Mouse (Mus musculus): Measurements from ENCODE around the gene Cdc73. TPM values are rescaled to one million over a fixed set of nuclear protein-coding genes. Genes with fewer than 3 reads are reported as not detected.
A peak's percentile ranks its signal among the peaks of the same experiment; 100 is the strongest.
"Not testable (repeated sequence)": the region's sequence is repeated elsewhere in the genome, so short reads cannot be mapped to it uniquely, and the experiment has no call there.

The Cdc73 gene
- polyA plus RNA-seq, 1 experiment from 2014 or later: 17.9 TPM

- WGBS: 88% methylated on average over 5 of the region's 5 CpGs
- Histone ChIP-seq H3K4me3 (replicated peaks) (no peak overlapping the region), H3K27me3 (replicated peaks) (no peaks in the 10 kb centered on the region), H3K4me1 (no peaks in the 10 kb centered on the region), H3K9ac (replicated peaks) (no peak overlapping the region), H3K36me3 (no peaks in the 10 kb centered on the region), H3K9me3 (replicated peaks) (no peaks in the 10 kb centered on the region), H3K4me2 (no peak overlapping the region), H3K27ac (replicated peaks) (no peak overlapping the region)
- no peak for ATAC-seq (ENCODE audit: low FRiP score)
Observed at GRCm38 (mm10) chr1:143724456-143725064, 21.9 kb upstream of the Cdc73 start.

- not testable (repeated sequence) for H3K4me3 ChIP-seq (replicated peaks); ATAC-seq (ENCODE audit: low FRiP score); H3K27ac ChIP-seq (replicated peaks); H3K9ac ChIP-seq (replicated peaks); H3K36me3 ChIP-seq; H3K27me3 ChIP-seq (replicated peaks); H3K9me3 ChIP-seq (replicated peaks); H3K4me1 ChIP-seq; H3K4me2 ChIP-seq
- WGBS: no CpG with 5 or more reads among the region's 2 CpGs
Observed at GRCm38 (mm10) chr1:143716038-143716437, 13.3 kb upstream of the Cdc73 start, which contains the start of gene Glrx2. TSS of gene Glrx2 (plus strand) at chr1:143716338.

GRCm38 (mm10) chr1:143710627-143710976, 7.9 kb upstream of the Cdc73 start:
- Histone ChIP-seq H3K4me3 (replicated peaks) (no peak overlapping the region), H3K27ac (replicated peaks) (no peak overlapping the region), H3K4me1 (no peaks in the 10 kb centered on the region), H3K36me3 (no peaks in the 10 kb centered on the region), H3K9me3 (replicated peaks) (no peaks in the 10 kb centered on the region), H3K4me2 (no peak overlapping the region), H3K9ac (replicated peaks) (no peak overlapping the region), H3K27me3 (replicated peaks) (no peaks in the 10 kb centered on the region)
- 88% methylated on average over 5 of the region's 5 CpGs for WGBS
- ATAC-seq (ENCODE audit: low FRiP score): no peak

- Histone ChIP-seq H3K4me1 (no peaks in the 10 kb centered on the region), H3K27me3 (replicated peaks) (no peaks in the 10 kb centered on the region), H3K36me3 (no peaks in the 10 kb centered on the region), H3K9ac (replicated peaks) (no peak overlapping the region), H3K4me2 (no peak overlapping the region), H3K9me3 (replicated peaks) (no peaks in the 10 kb centered on the region), H3K4me3 (replicated peaks) (no peak overlapping the region), H3K27ac (replicated peaks) (no peak overlapping the region)
- 48% methylated on average over 7 of the region's 7 CpGs for WGBS
- ATAC-seq (ENCODE audit: low FRiP score): no peak
Observed at GRCm38 (mm10) chr1:143709966-143710626, 7.4 kb upstream of the Cdc73 start.

GRCm38 (mm10) chr1:143708361-143708760, 5.7 kb upstream of the Cdc73 start:
- WGBS: 85% methylated on average over 6 of the region's 6 CpGs
- no peak for ATAC-seq (ENCODE audit: low FRiP score)
- no peak overlapping the region for H3K9ac ChIP-seq (replicated peaks)
- H3K36me3 ChIP-seq: no peaks in the 10 kb centered on the region
- no peaks in the 10 kb centered on the region for H3K27me3 ChIP-seq (replicated peaks)
- no peaks in the 10 kb centered on the region for H3K9me3 ChIP-seq (replicated peaks)
- H3K4me1 ChIP-seq: peaks cover 2% of the 10 kb centered on the region
- no peak overlapping the region for H3K4me3 ChIP-seq (replicated peaks)
- H3K27ac ChIP-seq (replicated peaks): no peak overlapping the region
- no peak overlapping the region for H3K4me2 ChIP-seq

GRCm38 (mm10) chr1:143707006-143707405, 4.3 kb upstream of the Cdc73 start:
- H3K9ac ChIP-seq (replicated peaks): no peak overlapping the region
- no peak overlapping the region for H3K4me3 ChIP-seq (replicated peaks)
- no peaks in the 10 kb centered on the region for H3K9me3 ChIP-seq (replicated peaks)
- no peak for ATAC-seq (ENCODE audit: low FRiP score)
- no peaks in the 10 kb centered on the region for H3K27me3 ChIP-seq (replicated peaks)
- H3K27ac ChIP-seq (replicated peaks): no peak overlapping the region
- WGBS: 38% methylated on average over 4 of the region's 4 CpGs
- H3K4me2 ChIP-seq: no peak overlapping the region
- H3K4me1 ChIP-seq: peaks cover 5% of the 10 kb centered on the region
- H3K36me3 ChIP-seq: no peaks in the 10 kb centered on the region

- under 1% methylated on average over 38 of the region's 48 CpGs for WGBS
- H3K4me3 ChIP-seq (replicated peaks): peak overlapping the region; percentile 88
- H3K4me1 ChIP-seq: peaks cover 22% of the 10 kb centered on the region
- peak overlapping the region; percentile 91 for H3K9ac ChIP-seq (replicated peaks)
- peak overlapping the region; percentile 95 for H3K27ac ChIP-seq (replicated peaks)
- peak; percentile 79 for ATAC-seq (ENCODE audit: low FRiP score)
- H3K27me3 ChIP-seq (replicated peaks): no peaks in the 10 kb centered on the region
- H3K4me2 ChIP-seq: peak overlapping the region; percentile 61
- 0 out of 2 replicates have a peak, but pooled peaks cover under 1% of the 10 kb centered on the region for H3K36me3 ChIP-seq
- H3K9me3 ChIP-seq (replicated peaks): no peaks in the 10 kb centered on the region
Observed at GRCm38 (mm10) chr1:143702141-143702740, 452 bp downstream of the Cdc73 start.

GRCm38 (mm10) chr1:143701736-143702135, 957 bp downstream of the Cdc73 start:
- 0 out of 2 replicates have a peak, but pooled peaks cover 4% of the 10 kb centered on the region for H3K36me3 ChIP-seq
- ATAC-seq (ENCODE audit: low FRiP score): no peak
- H3K4me3 ChIP-seq (replicated peaks): peak overlapping the region; percentile 88
- no peaks in the 10 kb centered on the region for H3K9me3 ChIP-seq (replicated peaks)
- peak overlapping the region; percentile 61 for H3K4me2 ChIP-seq
- H3K27ac ChIP-seq (replicated peaks): peak overlapping the region; percentile 95; the same call in 1 of the 2 replicates
- H3K9ac ChIP-seq (replicated peaks): peak overlapping the region; percentile 91
- no peaks in the 10 kb centered on the region for H3K27me3 ChIP-seq (replicated peaks)
- WGBS: under 1% methylated on average over 13 of the region's 13 CpGs
- H3K4me1 ChIP-seq: peaks cover 22% of the 10 kb centered on the region

GRCm38 (mm10) chr1:143684849-143685248, 17.8 kb downstream of the Cdc73 start:
- H3K4me3 ChIP-seq (replicated peaks): no peak overlapping the region
- 90% methylated on average over 3 of the region's 3 CpGs for WGBS
- H3K27ac ChIP-seq (replicated peaks): no peak overlapping the region
- no peaks in the 10 kb centered on the region for H3K9me3 ChIP-seq (replicated peaks)
- H3K4me2 ChIP-seq: no peak overlapping the region
- no peak overlapping the region for H3K9ac ChIP-seq (replicated peaks)
- no peaks in the 10 kb centered on the region for H3K4me1 ChIP-seq
- H3K27me3 ChIP-seq (replicated peaks): no peaks in the 10 kb centered on the region
- ATAC-seq (ENCODE audit: low FRiP score): no peak
- peaks cover 26% of the 10 kb centered on the region for H3K36me3 ChIP-seq

GRCm38 (mm10) chr1:143681108-143681507, 21.6 kb downstream of the Cdc73 start:
- WGBS: 97% methylated on average over 5 of the region's 5 CpGs
- H3K4me2 ChIP-seq: no peak overlapping the region
- no peaks in the 10 kb centered on the region for H3K4me1 ChIP-seq
- H3K9me3 ChIP-seq (replicated peaks): no peaks in the 10 kb centered on the region
- no peak overlapping the region for H3K4me3 ChIP-seq (replicated peaks)
- no peak overlapping the region for H3K27ac ChIP-seq (replicated peaks)
- no peak overlapping the region for H3K9ac ChIP-seq (replicated peaks)
- no peaks in the 10 kb centered on the region for H3K27me3 ChIP-seq (replicated peaks)
- peaks cover 21% of the 10 kb centered on the region for H3K36me3 ChIP-seq
- ATAC-seq (ENCODE audit: low FRiP score): no peak

GRCm38 (mm10) chr1:143675734-143676361, 26.8 kb downstream of the Cdc73 start:
- no peak overlapping the region for H3K27ac ChIP-seq (replicated peaks)
- no peak overlapping the region for H3K9ac ChIP-seq (replicated peaks)
- no peaks in the 10 kb centered on the region for H3K9me3 ChIP-seq (replicated peaks)
- ATAC-seq (ENCODE audit: low FRiP score): no peak
- H3K4me2 ChIP-seq: no peak overlapping the region
- no peaks in the 10 kb centered on the region for H3K4me1 ChIP-seq
- WGBS: 80% methylated on average over 4 of the region's 4 CpGs
- H3K4me3 ChIP-seq (replicated peaks): no peak overlapping the region
- H3K27me3 ChIP-seq (replicated peaks): no peaks in the 10 kb centered on the region
- peaks cover 12% of the 10 kb centered on the region for H3K36me3 ChIP-seq

- not testable (repeated sequence) for H3K4me2 ChIP-seq; H3K27me3 ChIP-seq (replicated peaks); H3K4me3 ChIP-seq (replicated peaks); H3K9ac ChIP-seq (replicated peaks); H3K27ac ChIP-seq (replicated peaks); ATAC-seq (ENCODE audit: low FRiP score); H3K9me3 ChIP-seq (replicated peaks); H3K4me1 ChIP-seq
- peaks cover 16% of the 10 kb centered on the region for H3K36me3 ChIP-seq
- 93% methylated on average over 4 of the region's 4 CpGs for WGBS
Observed at GRCm38 (mm10) chr1:143664786-143665185, 37.9 kb downstream of the Cdc73 start.
